Mouse (Mus musculus) C3H10T1/2 (cell line): ENCODE results near the gene Vmn1r163. TPM values are rescaled to one million over a fixed set of nuclear protein-coding genes. Genes with fewer than 3 reads are reported as not detected.

Source experiments
- polyA plus RNA-seq, 2 experiments: library from polyadenylated mRNA; unstranded; fragments of >200 nt; fragmentation: generic; extraction: Trizol; gene quantifications; one replicate each; pipeline ENCODE4 v1.2.1; 2012; ENCODE audit warnings: missing spikeins in 2 of 2

Gene Vmn1r163
- not detected for polyA plus RNA-seq

GRCm38 (mm10) chr7:23055240-23055639 is at the start of gene Vmn1r163:
Gene Vmn1r163, plus strand, starts transcription at chr7:23055540.

GRCm38 (mm10) chr7:23019823-23020222 is 35.5 kb upstream of the Vmn1r163 start, which contains the start of gene Gm4216:
Gene Gm4216, minus strand, starts transcription at chr7:23019923.

GRCm38 (mm10) chr7:23067356-23067755 is 12.0 kb downstream of the Vmn1r163 start, which contains the start of gene Gm8720:
Gene Gm8720, minus strand, starts transcription at chr7:23067456.

Other genes starting within 250 kb of the Vmn1r163 start
- gene Vmn1r159, start 211.9 kb upstream of the Vmn1r163 start, polyA plus RNA-seq, result not detected
- gene Vmn1r160, start 184.3 kb upstream of the Vmn1r163 start, polyA plus RNA-seq, result not detected
- not detected for gene Gm4214, start 70.9 kb upstream of the Vmn1r163 start, polyA plus RNA-seq
- gene Gm4216, start 35.6 kb upstream of the Vmn1r163 start, polyA plus RNA-seq, result not detected
- not detected for gene Gm8720, start 11.9 kb downstream of the Vmn1r163 start, polyA plus RNA-seq
- gene Gm10662, start 88.9 kb downstream of the Vmn1r163 start, polyA plus RNA-seq, result not detected
- gene Vmn1r165, start 161.8 kb downstream of the Vmn1r163 start, polyA plus RNA-seq, result not detected
- not detected for gene Vmn1r166, start 196.1 kb downstream of the Vmn1r163 start, polyA plus RNA-seq
- gene Gm6902, start 223.4 kb downstream of the Vmn1r163 start, polyA plus RNA-seq, result not detected
- gene Nlrp4e, start 245.7 kb downstream of the Vmn1r163 start, polyA plus RNA-seq, result under 1 TPM; 0.06 to 0.21 TPM